Mouse (Mus musculus) activated CD4-positive, CD25-positive, alpha-beta regulatory T cell, adult 4 months (primary cell): Measurements from ENCODE around the gene Nucb1. TPM values are rescaled to one million over a fixed set of nuclear protein-coding genes. Genes with fewer than 3 reads are reported as not detected.
A peak's percentile ranks its signal among the peaks of the same experiment; 100 is the strongest.
"Not testable (repeated sequence)": the region's sequence is repeated elsewhere in the genome, so short reads cannot be mapped to it uniquely, and the experiment has no call there.

Experiments used
- ATAC-seq: one replicate; pipeline ENCODE4 v1.8.0; 2017
- polyA plus RNA-seq, 2 experiments: library from polyadenylated mRNA; unstranded; fragments of 100-300 nt; shearing (Covaris generic); gene quantifications; one replicate each; pipeline ENCODE4 v1.2.1; 2017

The Nucb1 gene
- polyA plus RNA-seq, 2 experiments from 2014 or later = 103 to 130 TPM

- ATAC-seq = no peak
Measured at GRCm38 (mm10) chr7:45524841-45525621, 14.8 kb upstream of the Nucb1 start.

- ATAC-seq = no peak
Measured at GRCm38 (mm10) chr7:45523678-45524170, 13.5 kb upstream of the Nucb1 start.

GRCm38 (mm10) chr7:45522957-45523676 is 12.9 kb upstream of the Nucb1 start:
- no peak for ATAC-seq

- ATAC-seq = no peak
Measured at GRCm38 (mm10) chr7:45522194-45522752, 12.1 kb upstream of the Nucb1 start.

- peak; percentile 63 for ATAC-seq
Measured at GRCm38 (mm10) chr7:45521728-45522184, 11.6 kb upstream of the Nucb1 start.

GRCm38 (mm10) chr7:45520605-45521004 is 10.4 kb upstream of the Nucb1 start:
- ATAC-seq = no peak

- ATAC-seq = no peak
Measured at GRCm38 (mm10) chr7:45519345-45520120, 9.3 kb upstream of the Nucb1 start.

- ATAC-seq = no peak
Measured at GRCm38 (mm10) chr7:45518618-45519017, 8.4 kb upstream of the Nucb1 start.

GRCm38 (mm10) chr7:45516846-45517245 is 6.6 kb upstream of the Nucb1 start:
- not testable (repeated sequence) for ATAC-seq

- ATAC-seq = no peak
Measured at GRCm38 (mm10) chr7:45515436-45515835, 5.2 kb upstream of the Nucb1 start.

GRCm38 (mm10) chr7:45514411-45514810 is 4.2 kb upstream of the Nucb1 start:
- ATAC-seq = no peak

- ATAC-seq = peak; percentile 11
Measured at GRCm38 (mm10) chr7:45509181-45509882, 874 bp downstream of the Nucb1 start.

GRCm38 (mm10) chr7:45508561-45508960 is 1.6 kb downstream of the Nucb1 start:
- no peak for ATAC-seq

GRCm38 (mm10) chr7:45507583-45507982 is 2.6 kb downstream of the Nucb1 start:
- no peak for ATAC-seq

- ATAC-seq = no peak
Measured at GRCm38 (mm10) chr7:45498427-45498826, 11.8 kb downstream of the Nucb1 start.

- ATAC-seq = no peak
Measured at GRCm38 (mm10) chr7:45494548-45494947, 15.7 kb downstream of the Nucb1 start.

- ATAC-seq = no peak
Measured at GRCm38 (mm10) chr7:45492951-45493350, 17.3 kb downstream of the Nucb1 start.

GRCm38 (mm10) chr7:45492225-45492844 is 17.9 kb downstream of the Nucb1 start:
- ATAC-seq = no peak

GRCm38 (mm10) chr7:45491264-45491663 is 18.9 kb downstream of the Nucb1 start:
- no peak for ATAC-seq

- ATAC-seq = no peak
Measured at GRCm38 (mm10) chr7:45490822-45491221, 19.4 kb downstream of the Nucb1 start.

GRCm38 (mm10) chr7:45489578-45489977 is 20.6 kb downstream of the Nucb1 start:
- ATAC-seq = no peak
